Mouse (Mus musculus) ovary, postnatal 10 days (tissue): ENCODE measurements around the gene Kcnv2.

Source experiments
- DNase-seq: peaks from one replicate; pipeline ENCODE4 v3.0.0; 2022; ENCODE audit warnings: low spot score

Kcnv2 gene

DNA sequence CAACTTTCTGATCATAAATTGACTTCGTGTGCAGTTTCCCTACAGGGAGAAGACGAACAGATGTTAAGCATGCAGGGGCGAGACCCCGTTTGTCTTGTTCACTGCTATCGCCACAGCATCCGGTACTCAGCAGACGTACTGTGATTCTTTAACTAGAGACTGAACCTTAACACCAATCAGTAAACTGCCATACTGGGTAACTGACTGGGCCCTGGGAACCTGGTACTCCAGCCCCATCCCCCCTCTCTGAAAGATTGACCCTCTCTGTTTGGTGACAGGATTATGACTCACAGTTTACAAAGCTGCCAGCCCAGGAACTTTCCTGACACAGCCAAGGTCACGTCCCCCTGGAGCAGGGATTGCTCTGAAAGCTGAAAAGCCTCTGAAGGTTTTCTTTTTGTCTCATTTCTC lies 42.1 kb downstream of the Kcnv2 start:
- DNase-seq, result peak; percentile 24

DNA sequence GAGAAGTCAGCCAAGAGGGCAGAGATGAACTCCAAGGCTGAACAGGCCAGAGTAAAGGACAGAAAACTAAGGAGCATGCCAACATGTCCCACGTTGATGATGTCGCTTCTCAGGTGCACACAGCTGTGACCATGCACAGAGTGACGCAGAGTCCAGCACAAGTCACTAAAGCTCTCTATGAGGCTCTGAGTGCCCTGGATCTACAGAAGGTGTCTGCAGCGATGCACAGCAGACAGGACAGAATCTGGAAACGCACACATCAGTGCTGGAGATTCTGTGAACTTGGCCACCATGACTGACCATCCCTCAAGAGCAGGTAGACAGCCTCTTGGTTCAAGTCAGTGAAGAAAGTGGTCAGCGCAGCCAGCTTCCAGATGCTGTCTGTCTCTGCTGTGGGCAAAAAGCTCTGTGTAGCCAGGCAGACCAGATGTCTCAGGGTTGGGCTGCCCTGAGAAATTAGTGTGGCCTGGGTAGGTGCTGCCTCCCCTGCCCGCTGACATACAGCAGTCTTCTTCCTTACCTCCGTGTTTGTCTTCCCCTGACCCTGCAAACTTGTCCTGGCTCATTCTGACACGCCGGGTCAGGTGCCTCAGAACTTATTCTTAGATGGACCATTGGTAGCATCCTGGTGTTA lies 43.8 kb downstream of the Kcnv2 start:
- DNase-seq, result no peak

DNA sequence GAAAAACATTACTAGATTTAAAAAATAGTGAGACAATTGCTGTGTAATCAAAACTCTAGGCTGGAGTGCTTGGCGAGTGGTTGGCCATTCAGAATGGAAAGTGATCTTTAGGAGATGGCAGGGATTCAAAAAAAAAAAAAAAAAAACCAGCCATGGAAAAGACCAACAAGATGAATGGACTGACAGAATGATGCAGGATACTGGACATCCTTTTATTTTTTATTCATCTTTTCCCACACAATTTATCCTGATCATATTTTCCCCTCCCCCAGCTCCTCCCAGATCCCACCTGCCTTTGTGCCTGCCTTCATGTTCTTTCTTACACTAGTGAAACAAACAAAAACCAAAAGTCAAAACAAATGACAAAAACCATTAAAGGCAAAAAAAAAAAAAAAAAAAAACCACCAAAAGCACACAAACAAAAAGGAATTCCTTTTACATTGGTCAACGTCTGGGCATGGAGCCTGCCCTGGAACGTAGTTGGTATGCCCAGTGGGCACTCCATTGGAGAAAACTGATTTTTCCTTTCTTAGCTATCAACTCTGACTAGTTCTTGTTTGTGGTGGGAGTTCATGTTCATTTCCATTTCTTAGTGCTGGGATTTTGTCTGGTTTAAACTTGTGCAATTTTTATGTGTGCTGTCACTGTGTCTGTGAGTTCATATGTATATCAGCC lies 47.2 kb downstream of the Kcnv2 start:
- DNase-seq, result no peak

DNA sequence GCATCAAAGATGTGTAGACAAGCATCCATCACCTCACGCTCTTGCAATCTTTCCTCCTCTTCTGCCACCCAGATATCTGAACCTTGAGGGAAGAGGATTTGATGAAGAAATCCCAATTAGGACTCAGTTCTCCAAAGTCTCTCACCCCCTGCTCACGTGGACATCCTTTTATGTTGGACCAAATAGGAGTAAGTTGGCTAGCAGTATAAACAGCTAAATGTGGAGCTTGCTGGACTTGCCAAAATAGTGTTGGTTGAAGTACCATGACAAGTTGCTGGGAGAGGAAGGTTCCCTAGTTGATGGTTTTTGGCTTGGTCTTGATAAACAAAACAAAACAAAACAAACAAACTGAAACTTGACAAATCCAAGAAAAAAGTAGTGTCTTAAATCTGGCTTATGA lies 47.8 kb downstream of the Kcnv2 start:
- DNase-seq, result no peak

DNA sequence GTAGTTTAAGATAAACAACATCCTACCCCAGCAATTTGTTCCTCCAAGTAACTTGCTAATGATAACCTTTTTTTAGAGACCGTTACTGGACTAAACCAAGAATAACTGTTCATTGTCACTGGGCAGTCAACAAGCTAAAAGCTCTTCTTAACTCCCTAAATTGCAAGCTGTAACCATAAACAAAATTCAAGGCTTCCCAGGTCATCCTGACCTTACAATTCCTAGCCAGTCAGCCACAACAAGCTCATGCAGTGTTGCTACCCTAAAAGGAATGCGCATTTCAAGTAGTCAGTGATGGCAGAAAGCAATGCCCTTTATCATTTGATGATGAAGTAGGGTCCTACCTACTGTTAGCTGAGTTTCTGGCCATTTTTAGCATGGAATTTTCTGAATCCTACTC lies 48.4 kb downstream of the Kcnv2 start:
- DNase-seq, result no peak

DNA sequence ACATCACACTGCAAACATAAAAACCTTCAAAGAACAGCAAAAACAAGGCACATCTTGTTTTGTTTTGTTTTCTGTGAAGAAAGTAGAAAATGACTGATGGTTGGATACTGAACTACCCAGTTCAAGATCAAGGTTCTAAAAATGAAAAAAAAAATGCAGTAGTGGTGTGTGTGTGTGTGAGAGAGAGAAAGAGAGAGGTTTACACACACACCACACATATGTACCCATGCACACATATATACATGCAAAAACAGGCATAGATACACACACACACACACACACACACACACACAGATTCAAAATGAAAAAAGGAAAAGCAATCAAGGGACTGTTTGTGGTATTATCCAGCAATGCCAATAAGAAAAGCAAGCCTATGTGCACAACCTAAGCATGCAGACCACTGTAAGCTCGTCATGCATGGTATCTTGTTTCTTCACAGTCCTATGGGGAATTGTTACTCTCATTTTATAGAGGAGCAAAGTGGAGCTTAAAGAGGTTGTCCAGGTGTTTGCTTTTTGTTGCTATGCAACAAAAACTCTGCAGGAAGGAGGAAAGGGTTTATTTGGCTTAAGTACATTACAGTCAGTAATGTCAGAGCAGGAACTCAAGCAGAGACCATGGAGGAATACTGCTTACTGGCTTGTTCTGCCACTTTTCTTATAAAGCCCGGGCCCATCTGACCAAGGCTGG lies 57.5 kb downstream of the Kcnv2 start:
- DNase-seq, result no peak

DNA sequence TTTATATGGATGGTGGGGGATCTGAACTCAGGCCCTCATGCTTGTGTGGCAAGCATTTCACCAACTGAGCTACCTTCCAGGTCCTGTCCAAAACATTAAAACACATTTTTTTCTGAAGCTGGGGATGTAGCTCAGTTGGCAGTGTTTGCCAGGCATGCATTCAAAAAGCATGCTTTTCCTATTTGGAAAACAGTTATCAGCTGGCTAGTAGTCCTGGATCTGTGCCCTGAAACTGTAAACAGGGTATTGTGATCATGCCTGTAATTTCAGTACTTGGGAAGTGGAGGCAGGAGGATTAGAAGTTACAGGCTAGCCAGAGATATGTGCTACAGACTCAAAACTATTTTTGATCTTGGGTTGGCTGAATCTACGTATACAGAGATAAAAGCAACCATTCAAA lies 59.7 kb downstream of the Kcnv2 start:
- DNase-seq, result no peak

DNA sequence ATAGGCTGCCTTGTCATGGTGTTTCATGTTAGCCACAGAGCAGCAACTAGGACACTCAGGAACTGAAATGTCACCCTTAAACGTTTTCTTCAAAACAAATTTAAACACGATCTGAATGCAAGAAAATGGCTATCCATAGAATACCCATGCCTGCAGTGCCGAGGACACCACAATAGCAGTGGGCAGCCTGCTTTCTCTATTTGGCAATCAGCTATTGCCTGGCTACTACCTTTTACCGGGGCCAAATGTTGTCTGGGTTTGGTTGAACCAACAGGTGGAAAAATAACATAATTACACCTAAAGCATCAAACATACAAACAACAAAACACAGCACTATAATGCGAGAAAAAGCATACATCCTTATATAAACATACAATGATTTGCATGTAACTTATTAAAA lies 60.9 kb downstream of the Kcnv2 start:
- no peak for DNase-seq

DNA sequence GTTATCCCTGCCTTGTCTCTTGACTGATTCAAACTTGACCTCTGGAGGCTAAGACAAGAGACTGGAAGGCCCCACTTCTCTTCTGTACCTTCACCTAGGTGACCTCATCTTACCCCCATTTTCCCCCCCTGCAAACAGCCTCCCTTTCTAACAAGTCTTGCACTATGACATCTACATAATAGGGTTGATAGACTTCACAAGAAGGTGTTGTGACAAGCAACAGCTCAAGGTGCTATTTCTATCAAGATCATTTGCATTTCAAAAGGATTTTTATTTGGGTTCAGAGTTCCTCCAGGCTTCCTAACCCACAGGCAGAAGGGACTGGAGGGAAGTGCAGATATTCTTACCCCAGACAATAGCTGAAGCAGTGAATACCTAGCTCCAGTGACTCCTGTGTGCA lies 62.9 kb downstream of the Kcnv2 start:
- DNase-seq, result no peak
